Mouse (Mus musculus): Measurements from ENCODE around the gene Ceacam16. TPM values are rescaled to one million over a fixed set of nuclear protein-coding genes. Genes with fewer than 3 reads are reported as not detected.

Gene Ceacam16
- not detected in 2 replicates for polyA plus RNA-seq (2014; fragmentation: Nextera tagmentation; extraction: Ambion mirVana)

- Histone ChIP-seq H3K4me2 (ENCODE audit: low read length) (no peak within 1 kb of the TSS), H3K9ac (ENCODE audit: low read length) (no peak within 1 kb of the TSS), H3K36me3 (ENCODE audit: control insufficient read depth, insufficient read depth, low read length) (no peaks in the 10 kb centered on the region), H3K27me3 (ENCODE audit: control insufficient read depth, insufficient read depth, low read length) (0 out of 2 replicates have a peak, but pooled peaks cover 6% of the 10 kb centered on the region), H3K9me3 (ENCODE audit: control insufficient read depth, low read length) (no peaks in the 10 kb centered on the region), H3K4me1 (ENCODE audit: control insufficient read depth in 2 of 2, insufficient read depth in 2 of 2, low read length in 2 of 2) (peaks cover 4 to 5% of the 10 kb centered on the region in 2 experiments; a peak in 3 of 4 replicates), H3K27ac (replicated peaks in 1 of 2; ENCODE audit: control insufficient read depth in 1 of 2, insufficient read depth in 1 of 2, low read depth in 2 of 2, low read length in 2 of 2) (no peak within 1 kb of the TSS), H3K4me3 (ENCODE audit: control insufficient read depth in 1 of 2, insufficient read depth in 1 of 2, low read depth in 1 of 2, low read length in 2 of 2) (no peak within 1 kb of the TSS)
- 77% methylated on average over 9 of the region's 9 CpGs for WGBS
- no peak for ATAC-seq (ENCODE audit: insufficient number of reproducible peaks, insufficient read depth, low FRiP score, low read depth)
Measured at GRCm38 (mm10) chr7:19861199-19861598, at the start of gene Ceacam16. Gene Ceacam16, minus strand, starts transcription at chr7:19861299.

GRCm38 (mm10) chr7:19910421-19911291, 49.6 kb upstream of the Ceacam16 start:
- Histone ChIP-seq H3K36me3 (ENCODE audit: control insufficient read depth, insufficient read depth, low read length) (peaks cover 73% of the 10 kb centered on the region), H3K9me3 (ENCODE audit: control insufficient read depth, low read length) (0 out of 2 replicates have a peak, but pooled peaks cover 3% of the 10 kb centered on the region)

GRCm38 (mm10) chr7:19889881-19890280, 28.8 kb upstream of the Ceacam16 start:
- H3K9ac ChIP-seq (ENCODE audit: low read length), result no peak overlapping the region
- H3K27me3 ChIP-seq (ENCODE audit: control insufficient read depth, insufficient read depth, low read length), result no peaks in the 10 kb centered on the region
- ATAC-seq (ENCODE audit: insufficient number of reproducible peaks, insufficient read depth, low FRiP score, low read depth), result no peak
- H3K36me3 ChIP-seq (ENCODE audit: control insufficient read depth, insufficient read depth, low read length), result no peaks in the 10 kb centered on the region
- no peaks in the 10 kb centered on the region for H3K4me1 ChIP-seq (ENCODE audit: control insufficient read depth in 2 of 2, insufficient read depth in 2 of 2, low read length in 2 of 2)
- WGBS, result 39% methylated on average over 8 of the region's 8 CpGs
- H3K4me3 ChIP-seq (ENCODE audit: control insufficient read depth in 1 of 2, insufficient read depth in 1 of 2, low read depth in 1 of 2, low read length in 2 of 2), result no peak overlapping the region
- H3K9me3 ChIP-seq (ENCODE audit: control insufficient read depth, low read length), result no peaks in the 10 kb centered on the region
- H3K4me2 ChIP-seq (ENCODE audit: low read length), result no peak overlapping the region
- H3K27ac ChIP-seq (replicated peaks in 1 of 2; ENCODE audit: control insufficient read depth in 1 of 2, insufficient read depth in 1 of 2, low read depth in 2 of 2, low read length in 2 of 2), result no peak overlapping the region

More at GRCm38 (mm10) chr7:19910421-19911291, 49.6 kb upstream of the Ceacam16 start:
- 0 out of 2 replicates have a peak, but pooled peaks have one; percentile 37 for ATAC-seq (ENCODE audit: insufficient number of reproducible peaks, insufficient read depth, low FRiP score, low read depth)
- Histone ChIP-seq H3K9ac (ENCODE audit: low read length) (no peak overlapping the region), H3K4me1 (ENCODE audit: control insufficient read depth in 2 of 2, insufficient read depth in 2 of 2, low read length in 2 of 2) (no peaks in the 10 kb centered on the region), H3K27ac (replicated peaks in 1 of 2; ENCODE audit: control insufficient read depth in 1 of 2, insufficient read depth in 1 of 2, low read depth in 2 of 2, low read length in 2 of 2) (no peak overlapping the region), H3K4me2 (ENCODE audit: low read length) (no peak overlapping the region), H3K4me3 (ENCODE audit: control insufficient read depth in 1 of 2, insufficient read depth in 1 of 2, low read depth in 1 of 2, low read length in 2 of 2) (no peak overlapping the region), H3K27me3 (ENCODE audit: control insufficient read depth, insufficient read depth, low read length) (no peaks in the 10 kb centered on the region)
- 51% methylated on average over 21 of the region's 21 CpGs for WGBS

GRCm38 (mm10) chr7:19887849-19888248, 26.8 kb upstream of the Ceacam16 start, which contains the start of gene Ceacam19:
Gene Ceacam19, minus strand, starts transcription at chr7:19887965.
- no peak within 1 kb of the TSS for H3K4me3 ChIP-seq (ENCODE audit: control insufficient read depth in 1 of 2, insufficient read depth in 1 of 2, low read depth in 1 of 2, low read length in 2 of 2)

GRCm38 (mm10) chr7:19880754-19881153, 19.7 kb upstream of the Ceacam16 start:
- Histone ChIP-seq H3K4me1 (ENCODE audit: control insufficient read depth in 2 of 2, insufficient read depth in 2 of 2, low read length in 2 of 2) (no peaks in the 10 kb centered on the region), H3K36me3 (ENCODE audit: control insufficient read depth, insufficient read depth, low read length) (no peaks in the 10 kb centered on the region), H3K4me3 (ENCODE audit: control insufficient read depth in 1 of 2, insufficient read depth in 1 of 2, low read depth in 1 of 2, low read length in 2 of 2) (no peak overlapping the region), H3K27ac (replicated peaks in 1 of 2; ENCODE audit: control insufficient read depth in 1 of 2, insufficient read depth in 1 of 2, low read depth in 2 of 2, low read length in 2 of 2) (no peak overlapping the region), H3K9ac (ENCODE audit: low read length) (no peak overlapping the region), H3K27me3 (ENCODE audit: control insufficient read depth, insufficient read depth, low read length) (no peaks in the 10 kb centered on the region), H3K9me3 (ENCODE audit: control insufficient read depth, low read length) (no peaks in the 10 kb centered on the region), H3K4me2 (ENCODE audit: low read length) (no peak overlapping the region)
- ATAC-seq (ENCODE audit: insufficient number of reproducible peaks, insufficient read depth, low FRiP score, low read depth), result no peak
- 70% methylated on average over 8 of the region's 8 CpGs for WGBS

More at GRCm38 (mm10) chr7:19887849-19888248, 26.8 kb upstream of the Ceacam16 start, which contains the start of gene Ceacam19:
- H3K9me3 ChIP-seq (ENCODE audit: control insufficient read depth, low read length), result no peaks in the 10 kb centered on the region
- no peaks in the 10 kb centered on the region for H3K27me3 ChIP-seq (ENCODE audit: control insufficient read depth, insufficient read depth, low read length)
- H3K9ac ChIP-seq (ENCODE audit: low read length), result no peak within 1 kb of the TSS
- H3K27ac ChIP-seq (replicated peaks in 1 of 2; ENCODE audit: control insufficient read depth in 1 of 2, insufficient read depth in 1 of 2, low read depth in 2 of 2, low read length in 2 of 2), result no peak within 1 kb of the TSS
- no peaks in the 10 kb centered on the region for H3K36me3 ChIP-seq (ENCODE audit: control insufficient read depth, insufficient read depth, low read length)
- WGBS, result 66% methylated on average over 7 of the region's 7 CpGs
- H3K4me2 ChIP-seq (ENCODE audit: low read length), result no peak within 1 kb of the TSS
- ATAC-seq (ENCODE audit: insufficient number of reproducible peaks, insufficient read depth, low FRiP score, low read depth), result no peak
- no peaks in the 10 kb centered on the region for H3K4me1 ChIP-seq (ENCODE audit: control insufficient read depth in 2 of 2, insufficient read depth in 2 of 2, low read length in 2 of 2)

GRCm38 (mm10) chr7:19876781-19877425, 15.8 kb upstream of the Ceacam16 start:
- no peak overlapping the region for H3K27ac ChIP-seq (replicated peaks in 1 of 2; ENCODE audit: control insufficient read depth in 1 of 2, insufficient read depth in 1 of 2, low read depth in 2 of 2, low read length in 2 of 2)
- peaks cover 0 to 1% of the 10 kb centered on the region in 2 experiments; a peak in 1 of 4 replicates for H3K4me1 ChIP-seq (ENCODE audit: control insufficient read depth in 2 of 2, insufficient read depth in 2 of 2, low read length in 2 of 2)
- H3K36me3 ChIP-seq (ENCODE audit: control insufficient read depth, insufficient read depth, low read length), result no peaks in the 10 kb centered on the region
- 47% methylated on average over 14 of the region's 14 CpGs for WGBS
- H3K4me2 ChIP-seq (ENCODE audit: low read length), result no peak overlapping the region
- no peaks in the 10 kb centered on the region for H3K27me3 ChIP-seq (ENCODE audit: control insufficient read depth, insufficient read depth, low read length)
- no peaks in the 10 kb centered on the region for H3K9me3 ChIP-seq (ENCODE audit: control insufficient read depth, low read length)
- no peak overlapping the region for H3K9ac ChIP-seq (ENCODE audit: low read length)
- H3K4me3 ChIP-seq (ENCODE audit: control insufficient read depth in 1 of 2, insufficient read depth in 1 of 2, low read depth in 1 of 2, low read length in 2 of 2), result no peak overlapping the region
- ATAC-seq (ENCODE audit: insufficient number of reproducible peaks, insufficient read depth, low FRiP score, low read depth), result no peak

- H3K4me2 ChIP-seq (ENCODE audit: low read length), result no peak overlapping the region
- H3K9ac ChIP-seq (ENCODE audit: low read length), result no peak overlapping the region
- H3K9me3 ChIP-seq (ENCODE audit: control insufficient read depth, low read length), result no peaks in the 10 kb centered on the region
- no peaks in the 10 kb centered on the region for H3K36me3 ChIP-seq (ENCODE audit: control insufficient read depth, insufficient read depth, low read length)
- H3K27me3 ChIP-seq (ENCODE audit: control insufficient read depth, insufficient read depth, low read length), result no peaks in the 10 kb centered on the region
- peaks cover under 1 to 3% of the 10 kb centered on the region in 2 experiments; a peak in 1 of 4 replicates for H3K4me1 ChIP-seq (ENCODE audit: control insufficient read depth in 2 of 2, insufficient read depth in 2 of 2, low read length in 2 of 2)
- WGBS, result 41% methylated on average over 13 of the region's 13 CpGs
- no peak for ATAC-seq (ENCODE audit: insufficient number of reproducible peaks, insufficient read depth, low FRiP score, low read depth)
- H3K4me3 ChIP-seq (ENCODE audit: control insufficient read depth in 1 of 2, insufficient read depth in 1 of 2, low read depth in 1 of 2, low read length in 2 of 2), result no peak overlapping the region
- no peak overlapping the region for H3K27ac ChIP-seq (replicated peaks in 1 of 2; ENCODE audit: control insufficient read depth in 1 of 2, insufficient read depth in 1 of 2, low read depth in 2 of 2, low read length in 2 of 2)
Measured at GRCm38 (mm10) chr7:19875948-19876682, 15.0 kb upstream of the Ceacam16 start.
